12 mouse cellular contexts compared by ENCODE assay signal in the genomic region with DNA sequence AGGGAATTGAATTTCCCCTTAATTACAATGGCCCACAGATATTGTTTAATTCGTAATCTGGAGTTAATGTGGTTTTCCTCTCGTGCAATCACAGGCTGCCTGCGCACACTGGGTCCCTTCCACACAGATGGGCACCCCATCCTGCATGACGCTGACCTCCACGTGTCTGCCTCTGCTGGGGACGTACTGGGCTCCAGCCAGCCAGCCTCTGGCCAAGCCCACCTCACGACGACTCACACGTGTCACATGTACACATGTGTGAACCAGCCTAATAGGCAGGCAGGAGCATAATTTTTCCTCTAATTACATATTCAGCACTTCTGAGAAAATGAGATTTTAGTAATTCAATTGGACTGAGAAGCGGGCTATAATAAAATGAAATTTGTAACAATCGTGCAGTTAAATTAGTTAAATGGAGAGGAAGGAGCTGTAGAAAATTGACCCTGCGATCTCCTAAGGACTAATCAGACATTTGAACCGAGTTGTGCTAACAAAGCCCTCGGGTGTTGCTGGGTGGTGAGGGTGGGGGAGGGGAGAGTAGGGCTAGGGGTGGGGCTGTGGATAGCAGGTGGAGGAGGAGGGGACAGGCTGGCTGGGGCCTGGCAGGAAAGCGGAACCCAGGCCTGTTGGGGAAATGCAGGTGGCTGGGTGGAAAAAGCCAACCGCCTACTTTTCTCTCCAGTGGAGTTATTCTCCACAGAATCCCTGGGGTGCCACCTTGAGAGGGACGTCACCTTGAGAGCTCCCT.
DNase-seq lines count a peak whose midpoint lies in the region; ATAC-seq and TF ChIP-seq lines count a peak whose summit lies in the region.
"Had no signal": no experiment of that assay in that cellular context is flagged by ENCODE, and none has a peak within 500 bp of the region (broad histone marks: within the 10 kb centered on the region; RNA-seq: fewer than 3 reads in every experiment).

No protein-coding gene starts in this region.

- no peak overlapping the region for H3K9ac ChIP-seq in intestine, embryonic 15.5 days
- no peak overlapping the region for H3K9ac ChIP-seq in intestine, embryonic 16.5 days (ENCODE audit: low read depth, low read length)
- H3K9ac ChIP-seq in forebrain, embryonic 16.5 days (replicated peaks; ENCODE audit: low read depth, low read length) = no peak overlapping the region
- H3K9ac ChIP-seq in neural tube, embryonic 14.5 days (replicated peaks; ENCODE audit: low read depth, low read length) = no peak overlapping the region
- H3K9ac ChIP-seq: liver, embryonic 14.5 days had no signal

- no peak overlapping the region for H3K27ac ChIP-seq in intestine, embryonic 15.5 days
- no peak overlapping the region for H3K27ac ChIP-seq in intestine, embryonic 16.5 days (ENCODE audit: low read length)
- H3K27ac ChIP-seq in forebrain, embryonic 16.5 days (ENCODE audit: low read length) = peak overlapping the region; percentile 30; the same call in 1 of the 2 replicates
- peak overlapping the region; percentile 56 for H3K27ac ChIP-seq in neural tube, embryonic 14.5 days (ENCODE audit: low read depth, low read length)
- H3K27ac ChIP-seq: liver, embryonic 14.5 days had no signal

- H3K4me1 ChIP-seq in intestine, embryonic 15.5 days (replicated peaks) = peaks cover 10% of the 10 kb centered on the region
- 0 out of 2 replicates have a peak, but pooled peaks cover 4% of the 10 kb centered on the region for H3K4me1 ChIP-seq in intestine, embryonic 16.5 days (ENCODE audit: control insufficient read depth, insufficient read depth, low read length)
- H3K4me1 ChIP-seq in G1E (ENCODE audit: insufficient read depth, low read depth, low read length) = no peaks in the 10 kb centered on the region
- peaks cover 38% of the 10 kb centered on the region for H3K4me1 ChIP-seq in forebrain, embryonic 16.5 days (replicated peaks; ENCODE audit: control insufficient read depth, insufficient read depth, low read length)
- peaks cover 20% of the 10 kb centered on the region for H3K4me1 ChIP-seq in neural tube, embryonic 14.5 days (ENCODE audit: control insufficient read depth, insufficient read depth, low read length)

- H3K9me3 ChIP-seq in intestine, embryonic 15.5 days = no peaks in the 10 kb centered on the region
- no peaks in the 10 kb centered on the region for H3K9me3 ChIP-seq in intestine, embryonic 16.5 days (ENCODE audit: control insufficient read depth, low read length)
- H3K9me3 ChIP-seq in G1E (replicated peaks) = peaks cover 93% of the 10 kb centered on the region
- no peaks in the 10 kb centered on the region for H3K9me3 ChIP-seq in forebrain, embryonic 16.5 days (ENCODE audit: control insufficient read depth, low read length)
- no peaks in the 10 kb centered on the region for H3K9me3 ChIP-seq in neural tube, embryonic 14.5 days (ENCODE audit: control insufficient read depth, low read length)

- no peaks in the 10 kb centered on the region for H3K27me3 ChIP-seq in intestine, embryonic 15.5 days (replicated peaks)
- H3K27me3 ChIP-seq in intestine, embryonic 16.5 days (replicated peaks; ENCODE audit: control insufficient read depth, insufficient read depth, low read length) = no peaks in the 10 kb centered on the region; the same call in 1 of the 2 replicates
- H3K27me3 ChIP-seq in G1E (ENCODE audit: insufficient read depth, low read length) = no peaks in the 10 kb centered on the region
- no peaks in the 10 kb centered on the region for H3K27me3 ChIP-seq in forebrain, embryonic 16.5 days (replicated peaks; ENCODE audit: control insufficient read depth, insufficient read depth, low read length)
- H3K27me3 ChIP-seq in neural tube, embryonic 14.5 days (ENCODE audit: control insufficient read depth, insufficient read depth, low read length) = no peaks in the 10 kb centered on the region

- ATAC-seq in intestine, embryonic 15.5 days = peak; percentile 63; the same call in 1 of the 2 replicates
- ATAC-seq in intestine, embryonic 16.5 days = no peak
- ATAC-seq in G1E (ENCODE audit: extremely low read depth, insufficient number of reproducible peaks, low FRiP score, poor library complexity, severe bottlenecking) = no peak
- ATAC-seq in forebrain, embryonic 16.5 days = peak; percentile 75
- ATAC-seq in neural tube, embryonic 14.5 days (ENCODE audit: low read depth) = peak; percentile 56; the same call in 1 of the 2 replicates
- no peak for ATAC-seq in megakaryocyte, adult 5-6 weeks (ENCODE audit: poor library complexity, severe bottlenecking)

- 37% methylated on average over 17 of the region's 17 CpGs for WGBS in intestine, embryonic 15.5 days
- WGBS in intestine, embryonic 16.5 days = 37% methylated on average over 17 of the region's 17 CpGs
- WGBS in forebrain, embryonic 16.5 days = 9% methylated on average over 17 of the region's 17 CpGs
- WGBS in neural tube, embryonic 14.5 days = 13% methylated on average over 17 of the region's 17 CpGs

- no peak for TF ChIP-seq CTCF in G1E (IDR thresholded peaks at IDR 0.05; ENCODE audit: low read depth, low read length)

- no peaks in the 10 kb centered on the region for H3K36me3 ChIP-seq in intestine, embryonic 15.5 days
- H3K36me3 ChIP-seq in intestine, embryonic 16.5 days (ENCODE audit: control insufficient read depth, insufficient read depth, low read length) = no peaks in the 10 kb centered on the region
- no peaks in the 10 kb centered on the region for H3K36me3 ChIP-seq in G1E (replicated peaks)
- no peaks in the 10 kb centered on the region for H3K36me3 ChIP-seq in forebrain, embryonic 16.5 days (ENCODE audit: control insufficient read depth, insufficient read depth)
- H3K36me3 ChIP-seq in neural tube, embryonic 14.5 days (ENCODE audit: control insufficient read depth, insufficient read depth, low read length) = no peaks in the 10 kb centered on the region

- DNase-seq in G1E (ENCODE audit: low spot score) = no peak
- DNase-seq in testis, postnatal 10 days (ENCODE audit: low spot score) = no peak
- no peak for DNase-seq in gastrocnemius, postnatal 25 days
- DNase-seq: cerebellum, postnatal 14 days; heart, postnatal 10 days had no signal

- H3K4me2 ChIP-seq in intestine, embryonic 15.5 days (replicated peaks) = no peak overlapping the region
- no peak overlapping the region for H3K4me2 ChIP-seq in intestine, embryonic 16.5 days (ENCODE audit: low read depth, low read length)
- peak overlapping the region; percentile 16; the same call in 1 of the 2 replicates for H3K4me2 ChIP-seq in forebrain, embryonic 16.5 days (ENCODE audit: low read length)
- H3K4me2 ChIP-seq in neural tube, embryonic 14.5 days (ENCODE audit: low read depth, low read length) = no peak overlapping the region

- H3K4me3 ChIP-seq in intestine, embryonic 15.5 days (replicated peaks) = no peak overlapping the region
- no peak overlapping the region for H3K4me3 ChIP-seq in intestine, embryonic 16.5 days (ENCODE audit: low read length)
- H3K4me3 ChIP-seq in G1E (ENCODE audit: low read depth, low read length) = peak overlapping the region; percentile 6; the same call in 1 of the 2 replicates
- H3K4me3 ChIP-seq in forebrain, embryonic 16.5 days (replicated peaks; ENCODE audit: low read length) = no peak overlapping the region
- H3K4me3 ChIP-seq in neural tube, embryonic 14.5 days (ENCODE audit: low read depth, low read length) = no peak overlapping the region
- H3K4me3 ChIP-seq: myocyte had no signal

Comparison
In these comparisons a context has a peak if more than half of its experiments do, and no peak if none do; other contexts are left out.
1. ATAC-seq: peak in intestine, embryonic 15.5 days (single experiment), forebrain, embryonic 16.5 days (single experiment) and neural tube, embryonic 14.5 days (single experiment); none in intestine, embryonic 16.5 days (single experiment), G1E (single experiment) and megakaryocyte, adult 5-6 weeks (single experiment).
2. H3K27ac ChIP-seq: peak in forebrain, embryonic 16.5 days (single experiment) and neural tube, embryonic 14.5 days (single experiment); none in intestine, embryonic 15.5 days (single experiment) and intestine, embryonic 16.5 days (single experiment).